Mouse (Mus musculus): ENCODE measurements around the gene Safb. TPM values are rescaled to one million over a fixed set of nuclear protein-coding genes. Genes with fewer than 3 reads are reported as not detected.
"Not testable (repeated sequence)": the region's sequence is repeated elsewhere in the genome, so short reads cannot be mapped to it uniquely, and the experiment has no call there.

Gene Safb
- total and polyA plus RNA-seq, 2 experiments, result 20.8 to 56.2 TPM

DNA sequence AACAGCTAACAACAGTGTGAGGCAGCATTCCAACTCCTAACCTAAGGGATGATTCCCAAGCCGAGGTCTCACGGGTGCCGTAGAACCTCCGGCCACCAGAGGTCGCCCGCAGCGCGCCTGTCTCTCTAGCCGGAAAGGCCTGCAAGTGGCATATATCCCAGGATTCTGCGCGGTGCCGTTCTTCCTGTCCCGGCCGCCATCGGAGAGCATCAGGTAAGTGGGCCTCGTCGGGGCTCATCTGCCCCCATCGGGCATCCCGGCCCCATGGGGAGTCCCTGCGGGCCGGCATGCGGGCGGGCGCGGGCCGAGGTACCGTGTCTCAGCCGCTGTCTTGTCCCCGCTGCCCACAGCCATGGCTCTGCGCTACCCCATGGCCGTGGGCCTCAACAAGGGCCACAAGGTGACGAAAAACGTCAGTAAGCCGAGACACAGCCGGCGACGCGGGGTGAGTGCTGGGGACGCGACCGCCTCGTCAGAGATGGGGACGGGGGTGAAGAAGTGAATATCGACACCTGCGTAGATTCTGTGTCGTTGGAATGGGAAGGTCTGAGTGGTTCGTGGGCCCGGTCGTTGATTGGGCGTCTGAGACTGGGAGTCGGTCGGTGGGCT is 28.7 kb downstream of the Safb start, which contains the start of gene Rpl36:
Rpl36 (plus strand) TSS at position 181 of the 609 bp plus-strand sequence.
- peak; percentile 82 for DNase-seq (ENCODE audit: extremely low read depth, low read depth, low spot score)
- peak within 1 kb of the TSS; percentile 93 for H3K9ac ChIP-seq (ENCODE audit: low read depth, low read length)
- H3K27ac ChIP-seq (replicated peaks; ENCODE audit: insufficient read depth, low read depth, low read length), result peak within 1 kb of the TSS; percentile 97
- H3K79me2 ChIP-seq (ENCODE audit: control insufficient read depth, insufficient read depth, low read length), result peaks cover 15% of the 10 kb centered on the region; the same call in 1 of the 2 replicates
- H3K27me3 ChIP-seq (ENCODE audit: control insufficient read depth, insufficient read depth, low read length), result no peaks in the 10 kb centered on the region
- H3K4me3 ChIP-seq (ENCODE audit: insufficient read depth, low read depth, low read length), result peak within 1 kb of the TSS; percentile 90
- TF ChIP-seq POLR2A (IDR thresholded peaks at IDR 0.05; ENCODE audit: extremely low read depth, insufficient read depth, low read length) (peak; percentile 82), CTCF (IDR thresholded peaks at IDR 0.05; ENCODE audit: low read depth, low read length) (peak; percentile 91)
- no peaks in the 10 kb centered on the region for H3K36me3 ChIP-seq (ENCODE audit: control insufficient read depth, insufficient read depth, low read length)
- peaks cover 19% of the 10 kb centered on the region for H3K4me1 ChIP-seq (ENCODE audit: control insufficient read depth, insufficient read depth, low read length)
- whole genome bisulfite sequencing, result under 1% methylated on average over 52 of the region's 52 CpGs

- Histone ChIP-seq H3K79me2 (ENCODE audit: control insufficient read depth, insufficient read depth, low read length) (peaks cover 11% of the 10 kb centered on the region; the same call in 1 of the 2 replicates), H3K4me1 (ENCODE audit: control insufficient read depth, insufficient read depth, low read length) (peaks cover 14% of the 10 kb centered on the region), H3K4me3 (ENCODE audit: insufficient read depth, low read depth, low read length) (peak overlapping the region; percentile 90), H3K9ac (ENCODE audit: low read depth, low read length) (peak overlapping the region; percentile 93), H3K27ac (replicated peaks; ENCODE audit: insufficient read depth, low read depth, low read length) (peak overlapping the region; percentile 77)
- not testable (repeated sequence) for DNase-seq (ENCODE audit: extremely low read depth, low read depth, low spot score); H3K27me3 ChIP-seq (ENCODE audit: control insufficient read depth, insufficient read depth, low read length); H3K36me3 ChIP-seq (ENCODE audit: control insufficient read depth, insufficient read depth, low read length)
- under 1% methylated on average over 26 of the region's 26 CpGs for WGBS
Observed at GRCm38 (mm10) chr17:56613893-56614292, 29.3 kb downstream of the Safb start.

GRCm38 (mm10) chr17:56614391-56615135 is 29.9 kb downstream of the Safb start:
- H3K27ac ChIP-seq (replicated peaks; ENCODE audit: insufficient read depth, low read depth, low read length), result no peak overlapping the region; the same call in 1 of the 2 replicates
- 11% methylated on average over 14 of the region's 14 CpGs for WGBS
- TF ChIP-seq CTCF (IDR thresholded peaks at IDR 0.05; ENCODE audit: low read depth, low read length) (no peak), POLR2A (IDR thresholded peaks at IDR 0.05; ENCODE audit: extremely low read depth, insufficient read depth, low read length) (no peak)
- DNase-seq (ENCODE audit: extremely low read depth, low read depth, low spot score), result peak; percentile 31
- peaks cover 14% of the 10 kb centered on the region for H3K4me1 ChIP-seq (ENCODE audit: control insufficient read depth, insufficient read depth, low read length)
- peaks cover 1% of the 10 kb centered on the region; the same call in 1 of the 2 replicates for H3K36me3 ChIP-seq (ENCODE audit: control insufficient read depth, insufficient read depth, low read length)
- peak overlapping the region; percentile 90 for H3K4me3 ChIP-seq (ENCODE audit: insufficient read depth, low read depth, low read length)
- peaks cover 11% of the 10 kb centered on the region; the same call in 1 of the 2 replicates for H3K79me2 ChIP-seq (ENCODE audit: control insufficient read depth, insufficient read depth, low read length)
- peak overlapping the region; percentile 93 for H3K9ac ChIP-seq (ENCODE audit: low read depth, low read length)
- H3K27me3 ChIP-seq (ENCODE audit: control insufficient read depth, insufficient read depth, low read length), result no peaks in the 10 kb centered on the region

GRCm38 (mm10) chr17:56615136-56615784 is 30.6 kb downstream of the Safb start:
- no peak overlapping the region for H3K9ac ChIP-seq (ENCODE audit: low read depth, low read length)
- H3K79me2 ChIP-seq (ENCODE audit: control insufficient read depth, insufficient read depth, low read length), result peaks cover 11% of the 10 kb centered on the region; the same call in 1 of the 2 replicates
- DNase-seq (ENCODE audit: extremely low read depth, low read depth, low spot score), result peak; percentile 73
- H3K4me1 ChIP-seq (ENCODE audit: control insufficient read depth, insufficient read depth, low read length), result peaks cover 14% of the 10 kb centered on the region
- no peak overlapping the region for H3K4me3 ChIP-seq (ENCODE audit: insufficient read depth, low read depth, low read length)
- WGBS, result 65% methylated on average over 11 of the region's 11 CpGs
- TF ChIP-seq CTCF (IDR thresholded peaks at IDR 0.05; ENCODE audit: low read depth, low read length) (0 out of 2 replicates have a peak, but pooled peaks have one; percentile 1), POLR2A (IDR thresholded peaks at IDR 0.05; ENCODE audit: extremely low read depth, insufficient read depth, low read length) (no peak)
- no peak overlapping the region for H3K27ac ChIP-seq (replicated peaks; ENCODE audit: insufficient read depth, low read depth, low read length)
- H3K36me3 ChIP-seq (ENCODE audit: control insufficient read depth, insufficient read depth, low read length), result peaks cover 1% of the 10 kb centered on the region; the same call in 1 of the 2 replicates
- H3K27me3 ChIP-seq (ENCODE audit: control insufficient read depth, insufficient read depth, low read length), result no peaks in the 10 kb centered on the region

DNA sequence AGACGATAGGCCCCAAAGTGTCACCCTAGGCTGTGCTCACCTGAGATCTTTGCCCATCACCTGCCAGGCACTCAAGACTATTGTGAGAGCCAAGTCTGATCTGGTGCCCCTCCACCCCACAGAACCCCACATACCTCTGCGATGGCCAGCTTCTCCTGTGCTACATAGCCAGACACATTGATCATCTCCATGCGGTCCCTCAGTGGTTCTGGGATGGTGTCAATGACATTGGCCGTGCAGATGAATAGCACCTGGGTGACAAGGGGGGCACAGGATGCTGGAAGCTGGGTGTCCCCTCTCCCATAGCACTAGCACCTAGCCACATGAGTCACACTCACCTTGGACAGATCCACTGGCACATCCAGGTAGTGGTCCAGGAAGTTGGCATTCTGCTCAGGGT is 31.2 kb downstream of the Safb start:
- Histone ChIP-seq H3K27me3 (ENCODE audit: control insufficient read depth, insufficient read depth, low read length) (no peaks in the 10 kb centered on the region), H3K27ac (replicated peaks; ENCODE audit: insufficient read depth, low read depth, low read length) (no peak overlapping the region), H3K4me1 (ENCODE audit: control insufficient read depth, insufficient read depth, low read length) (peaks cover 14% of the 10 kb centered on the region), H3K9ac (ENCODE audit: low read depth, low read length) (no peak overlapping the region), H3K79me2 (ENCODE audit: control insufficient read depth, insufficient read depth, low read length) (peaks cover 11% of the 10 kb centered on the region; the same call in 1 of the 2 replicates), H3K4me3 (ENCODE audit: insufficient read depth, low read depth, low read length) (no peak overlapping the region), H3K36me3 (ENCODE audit: control insufficient read depth, insufficient read depth, low read length) (peaks cover 3% of the 10 kb centered on the region; the same call in 1 of the 2 replicates)
- WGBS, result 94% methylated on average over 4 of the region's 4 CpGs
- TF ChIP-seq CTCF (IDR thresholded peaks at IDR 0.05; ENCODE audit: low read depth, low read length), result no peak
- TF ChIP-seq POLR2A (IDR thresholded peaks at IDR 0.05; ENCODE audit: extremely low read depth, insufficient read depth, low read length), result no peak
- no peak for DNase-seq (ENCODE audit: extremely low read depth, low read depth, low spot score)

Data from liver, adult 2 months (tissue).